Mouse (Mus musculus) cerebellum, adult 11-12 months (tissue): ENCODE data around the gene Msi2.

Experiments used
- DNase-seq: peaks from one replicate; pipeline ENCODE4 v3.0.0; 2022

Msi2 gene

GRCm38 (mm10) chr11:88718050-88718765 is at the start of gene Msi2:
TSS of gene Msi2 (minus strand) at chr11:88718513.
- peak; percentile 92 for DNase-seq

DNA sequence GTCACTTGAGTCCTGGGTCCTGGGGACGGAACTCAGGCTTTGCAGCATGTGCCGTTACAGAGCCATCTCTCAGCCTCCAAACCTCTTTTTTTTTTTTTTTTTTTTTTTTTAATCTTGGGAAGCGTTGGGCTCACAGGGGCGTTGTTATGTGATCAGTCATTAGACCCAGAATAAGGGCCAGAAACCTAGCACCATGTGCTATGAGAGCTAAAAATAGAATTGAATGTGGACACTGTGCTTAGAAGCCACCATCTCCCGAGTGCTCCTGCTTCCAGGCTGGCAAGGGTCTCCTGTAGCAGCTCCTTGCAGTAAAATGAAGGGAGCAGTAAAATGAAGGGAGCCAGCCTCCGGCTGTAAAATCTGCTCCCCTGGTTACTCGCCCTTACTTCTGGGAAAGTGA is 47.3 kb upstream of the Msi2 start:
- no peak for DNase-seq

DNA sequence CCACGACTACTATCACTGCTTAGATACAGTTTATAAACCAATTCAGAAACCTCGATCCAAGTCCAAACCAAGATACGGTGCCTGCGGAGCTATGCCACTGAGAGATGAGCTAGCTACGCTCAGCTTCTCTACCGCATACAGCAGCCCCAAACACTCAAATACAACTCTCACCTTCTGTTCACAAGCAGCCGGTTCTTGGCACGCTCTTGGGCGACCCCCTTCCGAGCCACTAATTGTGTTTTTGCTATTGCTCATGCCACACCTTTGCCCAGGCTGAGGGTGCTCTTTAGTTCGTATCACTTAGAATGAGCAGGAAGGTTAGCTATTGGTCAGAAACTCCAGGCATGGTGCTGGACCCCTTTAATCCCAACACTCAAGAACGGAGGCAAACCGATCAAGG is 45.1 kb upstream of the Msi2 start:
- no peak for DNase-seq

DNA sequence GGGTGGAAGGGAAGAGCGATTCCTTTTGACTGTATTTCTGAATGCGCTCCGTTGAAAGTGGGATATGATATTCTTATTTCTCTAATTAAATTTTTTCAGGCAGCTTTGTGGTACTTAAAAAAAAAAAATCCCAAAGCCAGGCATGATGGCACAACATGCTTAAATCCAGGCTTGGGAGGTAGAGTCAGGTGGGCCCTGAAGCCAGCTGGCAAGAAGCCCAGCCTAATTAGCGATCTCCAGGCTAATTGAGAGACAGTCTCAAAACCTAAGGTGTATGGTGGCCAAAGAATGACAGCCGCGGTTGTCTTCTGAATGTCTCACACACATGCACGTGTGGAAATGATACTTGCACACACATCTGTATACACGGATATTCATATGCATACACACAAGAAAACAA is 41.2 kb upstream of the Msi2 start:
- no peak for DNase-seq

- DNase-seq, result no peak
These were observed 40.1 kb upstream of the Msi2 start for GRCm38 (mm10) chr11:88758402-88758801.

- DNase-seq, result no peak
These were observed 27.0 kb upstream of the Msi2 start for GRCm38 (mm10) chr11:88745306-88745705.

GRCm38 (mm10) chr11:88739574-88740295 is 21.4 kb upstream of the Msi2 start:
- no peak for DNase-seq

GRCm38 (mm10) chr11:88729363-88729762 is 11.1 kb upstream of the Msi2 start:
- DNase-seq, result no peak

GRCm38 (mm10) chr11:88728508-88728890 is 10.2 kb upstream of the Msi2 start:
- peak; percentile 52 for DNase-seq

GRCm38 (mm10) chr11:88727768-88728507 is 9.6 kb upstream of the Msi2 start:
- DNase-seq, result no peak

DNA sequence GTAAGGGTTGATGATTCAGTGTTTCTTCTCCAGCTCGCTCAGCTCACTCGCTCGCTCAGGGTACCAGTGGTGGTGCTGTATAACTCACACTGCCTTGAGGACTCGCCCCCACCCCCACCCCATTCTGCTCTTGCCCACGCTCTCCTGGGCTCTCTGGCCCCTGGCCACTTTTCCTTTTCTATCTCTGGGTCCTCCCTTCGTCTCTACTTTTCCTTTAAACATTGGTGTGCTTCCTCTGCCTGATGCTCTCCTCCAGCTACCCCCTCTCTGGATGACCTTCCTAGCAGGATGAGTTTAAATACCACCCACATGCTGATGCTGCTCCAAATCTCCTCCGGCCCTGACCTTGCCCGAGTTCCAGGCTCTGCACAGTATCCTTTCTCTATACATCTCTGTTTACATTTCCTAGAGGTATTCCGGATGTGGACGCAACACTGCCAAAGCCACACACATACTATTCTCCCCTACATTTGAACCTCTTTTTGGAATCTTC is 2.9 kb upstream of the Msi2 start:
- no peak for DNase-seq

GRCm38 (mm10) chr11:88720261-88721143 is 2.2 kb upstream of the Msi2 start:
- no peak for DNase-seq

DNA sequence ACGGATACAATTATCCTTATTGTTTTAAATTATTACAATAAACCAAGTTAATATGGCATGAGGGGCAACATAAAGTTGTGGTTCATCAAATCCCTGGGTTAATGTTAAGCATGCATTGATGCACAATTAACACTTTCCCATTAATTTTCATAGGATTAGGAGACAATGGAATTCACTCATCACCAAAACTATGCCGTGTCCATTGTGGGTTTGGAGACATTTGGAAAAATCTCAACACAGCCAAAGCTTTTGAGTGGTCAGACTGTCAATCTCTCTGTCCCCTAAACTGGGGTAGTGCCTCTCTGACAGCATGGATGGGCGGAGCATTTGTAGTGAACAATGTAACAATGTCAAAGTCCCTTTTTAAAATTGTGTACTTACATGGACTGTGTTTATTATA is 1.3 kb upstream of the Msi2 start:
- no peak for DNase-seq

- DNase-seq, result no peak
These were observed 668 bp upstream of the Msi2 start for GRCm38 (mm10) chr11:88718766-88719595.

- DNase-seq, result no peak
These were observed 666 bp downstream of the Msi2 start for GRCm38 (mm10) chr11:88717644-88718049.

GRCm38 (mm10) chr11:88717016-88717643 is 1.2 kb downstream of the Msi2 start:
- no peak for DNase-seq

DNA sequence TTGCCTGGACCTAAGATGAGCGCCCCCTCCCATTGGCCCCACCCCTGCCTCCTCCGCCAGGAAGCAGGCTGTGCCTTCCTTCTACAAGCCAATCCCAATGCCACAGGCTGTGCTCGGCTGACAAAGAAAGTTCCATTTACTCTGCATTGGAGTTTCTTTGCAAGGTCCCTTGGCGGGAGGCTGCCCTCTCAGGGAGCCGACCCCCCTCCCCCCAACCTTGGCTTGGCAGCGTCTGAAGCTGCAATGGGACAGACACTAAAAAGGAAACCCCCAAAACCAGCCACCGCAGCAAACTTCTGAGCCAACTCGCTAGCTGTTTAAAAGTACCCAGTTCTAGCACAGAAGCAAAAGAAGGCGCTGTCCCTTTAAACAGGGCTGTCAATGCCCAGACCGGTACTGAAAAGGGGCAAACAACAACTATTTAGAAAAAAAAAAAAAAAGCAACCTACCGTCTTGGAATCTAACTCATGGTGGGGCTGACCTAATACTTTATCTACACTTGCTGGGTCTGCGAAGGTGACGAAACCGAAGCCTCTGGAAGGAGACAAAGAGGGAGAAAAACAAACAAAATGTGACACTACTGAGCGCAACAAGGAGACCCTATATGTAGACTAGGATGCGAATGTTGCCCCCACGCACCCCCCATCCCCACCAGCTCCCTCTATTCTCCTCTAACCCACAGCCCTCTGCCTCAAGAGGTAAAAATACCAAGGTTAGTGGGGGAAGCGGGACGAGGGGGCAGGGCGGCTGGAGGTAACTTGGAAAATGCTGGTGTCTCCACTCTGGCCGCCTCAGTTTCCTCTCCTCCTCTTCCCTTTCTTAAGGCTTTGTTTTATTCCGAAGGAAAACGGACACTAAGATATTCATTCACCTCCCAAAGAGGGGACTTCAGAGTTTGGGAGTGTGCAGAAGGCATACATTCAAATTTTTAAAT is 2.0 kb downstream of the Msi2 start:
- DNase-seq, result peak; percentile 51

DNA sequence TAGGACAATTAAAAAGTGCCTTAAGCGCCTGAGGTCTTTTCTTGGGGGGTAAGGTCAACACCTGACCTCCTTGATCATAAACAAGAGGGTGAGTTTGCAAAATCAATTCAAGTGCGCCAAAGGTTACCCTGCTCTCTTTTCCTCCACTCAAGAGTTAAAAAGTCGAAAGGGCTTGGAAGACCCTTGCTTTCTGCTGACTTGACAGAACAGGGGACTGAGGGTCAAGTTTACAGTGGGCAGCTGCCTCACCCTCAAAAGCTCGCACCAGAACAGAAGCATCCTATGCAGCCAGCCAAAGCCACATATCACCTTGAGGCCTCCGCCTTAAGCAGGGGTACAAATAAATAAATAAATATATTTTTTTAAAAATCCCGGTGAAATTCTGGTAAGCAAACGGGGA is 3.0 kb downstream of the Msi2 start:
- DNase-seq, result no peak

- DNase-seq, result no peak
These were observed 4.2 kb downstream of the Msi2 start for GRCm38 (mm10) chr11:88714127-88714526.

GRCm38 (mm10) chr11:88713479-88713878 is 4.8 kb downstream of the Msi2 start:
- DNase-seq, result no peak
